Mouse (Mus musculus) myocyte (in vitro differentiated cells): Measurements from ENCODE around the gene Ccl3.

Experiments used
- POLR2A ChIP-seq: IDR thresholded peaks from one replicate; pipeline ENCODE4 v1.6.1; 2011; ENCODE audit warnings: low read depth, mild to moderate bottlenecking, control low read depth, moderate library complexity; ENCODE audit not compliant: insufficient read length
- POLR2AphosphoS2 ChIP-seq: IDR thresholded peaks from one replicate; pipeline ENCODE4 v1.6.1; 2011; ENCODE audit warnings: low read depth, control low read depth; ENCODE audit not compliant: insufficient read length
- SRF ChIP-seq: IDR thresholded peaks from one replicate; pipeline ENCODE4 v1.6.1; 2011; ENCODE audit warnings: low read depth; ENCODE audit not compliant: control insufficient read depth, insufficient read length
- TCF12 ChIP-seq: IDR thresholded peaks from one replicate; pipeline ENCODE4 v1.6.1; 2011; ENCODE audit warnings: mild to moderate bottlenecking, control low read depth; ENCODE audit not compliant: poor library complexity, insufficient read depth, severe bottlenecking
- USF1 ChIP-seq: IDR thresholded peaks from one replicate; pipeline ENCODE4 v1.6.1; 2011; ENCODE audit warnings: low read depth, mild to moderate bottlenecking, control low read depth, moderate library complexity

DNA sequence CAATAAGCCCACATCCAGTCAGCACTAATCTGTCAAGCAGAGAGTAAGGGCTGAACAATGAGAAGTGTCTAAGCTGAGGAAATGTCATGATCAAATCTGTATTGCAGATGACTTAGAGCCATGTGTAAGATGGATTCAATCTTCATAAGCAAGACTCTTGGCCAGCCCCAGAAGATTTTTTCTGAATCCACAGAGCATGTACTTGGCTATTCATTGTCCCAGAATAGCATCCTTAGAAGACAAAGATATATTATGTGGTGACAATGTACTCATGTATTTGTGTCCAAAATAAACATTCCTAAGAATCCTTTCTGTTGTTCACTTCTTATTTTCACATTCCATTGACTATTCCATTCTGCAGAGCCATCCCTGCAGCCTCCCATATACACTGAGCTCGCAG lies 40.8 kb upstream of the Ccl3 start:
- TF ChIP-seq TCF12 (no peak), POLR2A (no peak), POLR2AphosphoS2 (no peak), USF1 (peak; percentile 43), SRF (no peak)
